Comparison of ENCODE assay signal across 21 mouse cellular contexts in genomic region chr2:33452721-33453120, GRCm38 (mm10). TPM values are rescaled to one million over a fixed set of nuclear protein-coding genes. Genes with fewer than 3 reads are reported as not detected.
A peak's percentile ranks its signal among the peaks of the same experiment; 100 is the strongest.
DNase-seq lines count a peak whose midpoint lies in the region; ATAC-seq and TF ChIP-seq lines count a peak whose summit lies in the region.
"Had no signal": no experiment of that assay in that cellular context is flagged by ENCODE, and none has a peak within 500 bp of the region (broad histone marks: within the 10 kb centered on the region; RNA-seq: fewer than 3 reads in every experiment).

No protein-coding gene starts in this region.

- H3K36me3 ChIP-seq in forebrain, postnatal 0 days (ENCODE audit: insufficient read depth): peaks cover 48% of the 10 kb centered on the region
- peaks cover 85% of the 10 kb centered on the region for H3K36me3 ChIP-seq in forebrain, embryonic 10.5 days (replicated peaks)
- peaks cover 85% of the 10 kb centered on the region for H3K36me3 ChIP-seq in heart, embryonic 13.5 days
- H3K36me3 ChIP-seq in lung, embryonic 15.5 days: peaks cover 56% of the 10 kb centered on the region
- peaks cover 29% of the 10 kb centered on the region for H3K36me3 ChIP-seq in stomach, postnatal 0 days (ENCODE audit: control insufficient read depth, insufficient read depth, low read length)

- no peak for TF ChIP-seq EP300 in stomach, postnatal 0 days (optimal IDR thresholded peaks at IDR 0.05)

- H3K4me2 ChIP-seq in forebrain, postnatal 0 days (ENCODE audit: low read depth): no peak overlapping the region
- H3K4me2 ChIP-seq in heart, embryonic 13.5 days: no peak overlapping the region
- H3K4me2 ChIP-seq in lung, embryonic 15.5 days: no peak overlapping the region
- H3K4me2 ChIP-seq in stomach, postnatal 0 days (replicated peaks; ENCODE audit: low read depth): no peak overlapping the region
- H3K4me2 ChIP-seq: embryonic facial prominence, embryonic 12.5 days; forebrain, embryonic 12.5 days; liver, embryonic 13.5 days; midbrain, embryonic 15.5 days; neural tube, embryonic 13.5 days; stomach, embryonic 15.5 days had no signal

- no peak for ATAC-seq in forebrain, postnatal 0 days
- ATAC-seq in heart, embryonic 13.5 days (ENCODE audit: extremely low read depth, insufficient number of reproducible peaks, low FRiP score, low TSS enrichment): no peak
- no peak for ATAC-seq in lung, embryonic 15.5 days (ENCODE audit: borderline replicate concordance, extremely low read depth, low FRiP score, low TSS enrichment)
- ATAC-seq in stomach, postnatal 0 days (ENCODE audit: low FRiP score, low TSS enrichment): no peak
- ATAC-seq: hindbrain, postnatal 0 days; midbrain, embryonic 15.5 days had no signal

- WGBS in forebrain, postnatal 0 days: 87% methylated on average over 5 of the region's 5 CpGs
- 91% methylated on average over 5 of the region's 5 CpGs for WGBS in forebrain, embryonic 10.5 days
- WGBS in heart, embryonic 13.5 days: 78% methylated on average over 5 of the region's 5 CpGs
- 75% methylated on average over 5 of the region's 5 CpGs for WGBS in lung, embryonic 15.5 days
- WGBS in stomach, postnatal 0 days: 87% methylated on average over 5 of the region's 5 CpGs

- peak overlapping the region; percentile 66 for H3K27ac ChIP-seq in forebrain, postnatal 0 days (ENCODE audit: low read depth, low read length)
- H3K27ac ChIP-seq in forebrain, embryonic 10.5 days: no peak overlapping the region
- peak overlapping the region; percentile 56; the same call in 1 of the 2 replicates for H3K27ac ChIP-seq in heart, embryonic 13.5 days (replicated peaks)
- peak overlapping the region; percentile 27 for H3K27ac ChIP-seq in lung, embryonic 15.5 days
- 0 out of 2 replicates have a peak overlapping the region, but pooled peaks have one; percentile 8 for H3K27ac ChIP-seq in stomach, postnatal 0 days (replicated peaks)
- H3K27ac ChIP-seq: embryonic facial prominence, embryonic 12.5 days; forebrain, embryonic 12.5 days; hindbrain, postnatal 0 days; liver, embryonic 13.5 days; macrophage; neural tube, embryonic 13.5 days; stomach, embryonic 15.5 days had no signal

- no peak for DNase-seq in forebrain, postnatal 0 days
- no peak for DNase-seq in forebrain, embryonic 10.5 days (ENCODE audit: extremely low spot score, low spot score)
- DNase-seq in heart, adult 9 months (ENCODE audit: low spot score in 2 of 2): no peak
- DNase-seq in lung, postnatal 25 days (ENCODE audit: low spot score): no peak
- no peak for DNase-seq in stomach, postnatal 0 days (ENCODE audit: low spot score)
- DNase-seq: cerebellum, adult 18-20 months; cerebellum, postnatal 14 days; layer of hippocampus, postnatal 36 days; liver, embryonic 13.5 days; thymus, adult 2 months; thymus, postnatal 4 days had no signal

- no peak overlapping the region for H3K4me3 ChIP-seq in forebrain, postnatal 0 days (ENCODE audit: low read depth, low read length)
- H3K4me3 ChIP-seq in forebrain, embryonic 10.5 days: no peak overlapping the region
- H3K4me3 ChIP-seq in heart, embryonic 13.5 days: no peak overlapping the region
- H3K4me3 ChIP-seq in lung, embryonic 15.5 days: no peak overlapping the region
- H3K4me3 ChIP-seq in stomach, postnatal 0 days (ENCODE audit: low read depth, low read length): no peak overlapping the region
- H3K4me3 ChIP-seq: embryonic facial prominence, embryonic 12.5 days; forebrain, embryonic 12.5 days; liver, embryonic 13.5 days; midbrain, embryonic 15.5 days; myocyte; neural tube, embryonic 13.5 days; stomach, embryonic 15.5 days had no signal

- no peaks in the 10 kb centered on the region for H3K4me1 ChIP-seq in forebrain, postnatal 0 days (ENCODE audit: insufficient read depth)
- peaks cover 4% of the 10 kb centered on the region; the same call in 1 of the 2 replicates for H3K4me1 ChIP-seq in forebrain, embryonic 10.5 days
- peaks cover 24% of the 10 kb centered on the region for H3K4me1 ChIP-seq in heart, embryonic 13.5 days
- peaks cover 22% of the 10 kb centered on the region for H3K4me1 ChIP-seq in lung, embryonic 15.5 days
- no peaks in the 10 kb centered on the region for H3K4me1 ChIP-seq in stomach, postnatal 0 days (replicated peaks; ENCODE audit: control insufficient read depth, insufficient read depth)
- H3K4me1 ChIP-seq: embryonic facial prominence, embryonic 12.5 days; forebrain, embryonic 12.5 days; stomach, embryonic 15.5 days had no signal

- TF ChIP-seq CTCF in forebrain, postnatal 0 days (IDR thresholded peaks at IDR 0.05; ENCODE audit: low read depth): no peak
- no peak for TF ChIP-seq CTCF in stomach, postnatal 0 days (IDR thresholded peaks at IDR 0.05; ENCODE audit: low read depth)

- H3K9ac ChIP-seq in forebrain, postnatal 0 days: no peak overlapping the region
- peak overlapping the region; percentile 40; the same call in 1 of the 2 replicates for H3K9ac ChIP-seq in heart, embryonic 13.5 days
- H3K9ac ChIP-seq in lung, embryonic 15.5 days: no peak overlapping the region
- no peak overlapping the region for H3K9ac ChIP-seq in stomach, postnatal 0 days (ENCODE audit: low read length)
- H3K9ac ChIP-seq: embryonic facial prominence, embryonic 12.5 days; forebrain, embryonic 12.5 days; liver, embryonic 13.5 days; midbrain, embryonic 15.5 days; neural tube, embryonic 13.5 days; stomach, embryonic 15.5 days had no signal

- H3K27me3 ChIP-seq in forebrain, postnatal 0 days (ENCODE audit: insufficient read depth, low read length): no peaks in the 10 kb centered on the region
- H3K27me3 ChIP-seq in forebrain, embryonic 10.5 days (ENCODE audit: poor library complexity, severe bottlenecking): no peaks in the 10 kb centered on the region
- no peaks in the 10 kb centered on the region for H3K27me3 ChIP-seq in heart, embryonic 13.5 days (replicated peaks)
- H3K27me3 ChIP-seq in lung, embryonic 15.5 days: no peaks in the 10 kb centered on the region
- no peaks in the 10 kb centered on the region for H3K27me3 ChIP-seq in stomach, postnatal 0 days (ENCODE audit: control insufficient read depth, insufficient read depth, low read length)
- H3K27me3 ChIP-seq: embryonic facial prominence, embryonic 12.5 days; forebrain, embryonic 12.5 days; liver, embryonic 13.5 days; midbrain, embryonic 15.5 days; neural tube, embryonic 13.5 days; stomach, embryonic 15.5 days had no signal

- H3K9me3 ChIP-seq in forebrain, postnatal 0 days (ENCODE audit: low read length): no peaks in the 10 kb centered on the region
- H3K9me3 ChIP-seq in forebrain, embryonic 10.5 days: no peaks in the 10 kb centered on the region
- no peaks in the 10 kb centered on the region for H3K9me3 ChIP-seq in heart, embryonic 13.5 days
- H3K9me3 ChIP-seq in lung, embryonic 15.5 days: no peaks in the 10 kb centered on the region
- H3K9me3 ChIP-seq in stomach, postnatal 0 days (ENCODE audit: control insufficient read depth, low read length): no peaks in the 10 kb centered on the region
- H3K9me3 ChIP-seq: embryonic facial prominence, embryonic 12.5 days; forebrain, embryonic 12.5 days; liver, embryonic 13.5 days; midbrain, embryonic 15.5 days; neural tube, embryonic 13.5 days; stomach, embryonic 15.5 days had no signal

RNA-seq across cellular contexts. Expression of gene Zbtb43, which starts 15.6 kb away (rescaled TPM):
- 32.2 and 46.5 TPM in 2 replicates for total RNA-seq in forebrain, postnatal 0 days (2014; rRNA removed)
- polyA plus RNA-seq in forebrain, postnatal 0 days (2015; fragmentation: Nextera tagmentation; extraction: Ambion mirVana): 19.2 and 24.4 TPM in 2 replicates
- polyA plus RNA-seq in forebrain, embryonic 10.5 days (2016; fragmentation: Nextera tagmentation; extraction: Ambion mirVana): 19.8 and 19.9 TPM in 2 replicates
- polyA plus RNA-seq in heart, embryonic 13.5 days (2015; fragmentation: Nextera tagmentation; extraction: Ambion mirVana): 10.3 and 10.5 TPM in 2 replicates
- polyA plus RNA-seq in lung, embryonic 15.5 days (2015; fragmentation: Nextera tagmentation; extraction: Ambion mirVana): 16.7 and 19.1 TPM in 2 replicates
- polyA plus RNA-seq in stomach, postnatal 0 days (2015; fragmentation: Nextera tagmentation; extraction: Ambion mirVana): 9.6 and 12.9 TPM in 2 replicates

RNA-seq across cellular contexts. Expression of gene Zbtb34, which starts 21.6 kb away (rescaled TPM):
- total RNA-seq in forebrain, postnatal 0 days (2014; rRNA removed): 20.9 and 24.1 TPM in 2 replicates
- polyA plus RNA-seq in forebrain, postnatal 0 days (2015; fragmentation: Nextera tagmentation; extraction: Ambion mirVana): 3.7 and 4.5 TPM in 2 replicates
- 6.6 and 7.6 TPM in 2 replicates for polyA plus RNA-seq in forebrain, embryonic 10.5 days (2016; fragmentation: Nextera tagmentation; extraction: Ambion mirVana)
- polyA plus RNA-seq in heart, embryonic 13.5 days (2015; fragmentation: Nextera tagmentation; extraction: Ambion mirVana): 3.5 TPM in 2 replicates
- polyA plus RNA-seq in lung, embryonic 15.5 days (2015; fragmentation: Nextera tagmentation; extraction: Ambion mirVana): 6.6 and 7.5 TPM in 2 replicates
- 2.6 and 3.3 TPM in 2 replicates for polyA plus RNA-seq in stomach, postnatal 0 days (2015; fragmentation: Nextera tagmentation; extraction: Ambion mirVana)
